Mouse (Mus musculus): Measurements from ENCODE around the gene Nfe2l1.

The Nfe2l1 gene

GRCm38 (mm10) chr11:96776968-96777962 is 52.5 kb downstream of the Nfe2l1 start, which contains the start of gene Snx11:
TSS of gene Snx11 (minus strand) at chr11:96777559.
- DNase-seq (ENCODE audit: low spot score): peak; percentile 100

DNA sequence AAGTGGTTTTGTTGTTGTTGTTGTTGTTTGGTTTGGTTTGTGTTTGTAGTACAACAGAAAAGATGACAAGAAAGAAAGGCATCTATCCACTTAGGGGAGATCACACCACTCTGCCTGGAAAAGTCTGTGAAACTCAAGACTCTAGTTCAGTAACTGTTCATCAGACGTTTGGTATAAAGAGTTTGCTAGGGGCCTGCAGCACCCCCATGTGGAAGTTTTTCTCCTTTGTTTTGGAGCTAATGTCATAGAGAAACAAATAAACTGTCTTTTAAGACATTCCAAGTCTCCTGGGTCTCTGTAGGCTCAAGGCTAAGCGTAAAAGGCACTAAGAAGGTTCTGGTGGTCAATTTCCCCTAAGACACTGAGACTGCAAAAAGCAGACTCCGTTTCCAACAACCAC is 53.7 kb downstream of the Nfe2l1 start:
- no peak for DNase-seq (ENCODE audit: low spot score)

GRCm38 (mm10) chr11:96775665-96776064 is 54.1 kb downstream of the Nfe2l1 start:
- no peak for DNase-seq (ENCODE audit: low spot score)

GRCm38 (mm10) chr11:96775063-96775462 is 54.7 kb downstream of the Nfe2l1 start:
- DNase-seq (ENCODE audit: low spot score): no peak

- DNase-seq (ENCODE audit: low spot score): no peak
Observed at GRCm38 (mm10) chr11:96774536-96774935, 55.2 kb downstream of the Nfe2l1 start.

GRCm38 (mm10) chr11:96772413-96772812 is 57.4 kb downstream of the Nfe2l1 start:
- DNase-seq (ENCODE audit: low spot score): no peak

DNA sequence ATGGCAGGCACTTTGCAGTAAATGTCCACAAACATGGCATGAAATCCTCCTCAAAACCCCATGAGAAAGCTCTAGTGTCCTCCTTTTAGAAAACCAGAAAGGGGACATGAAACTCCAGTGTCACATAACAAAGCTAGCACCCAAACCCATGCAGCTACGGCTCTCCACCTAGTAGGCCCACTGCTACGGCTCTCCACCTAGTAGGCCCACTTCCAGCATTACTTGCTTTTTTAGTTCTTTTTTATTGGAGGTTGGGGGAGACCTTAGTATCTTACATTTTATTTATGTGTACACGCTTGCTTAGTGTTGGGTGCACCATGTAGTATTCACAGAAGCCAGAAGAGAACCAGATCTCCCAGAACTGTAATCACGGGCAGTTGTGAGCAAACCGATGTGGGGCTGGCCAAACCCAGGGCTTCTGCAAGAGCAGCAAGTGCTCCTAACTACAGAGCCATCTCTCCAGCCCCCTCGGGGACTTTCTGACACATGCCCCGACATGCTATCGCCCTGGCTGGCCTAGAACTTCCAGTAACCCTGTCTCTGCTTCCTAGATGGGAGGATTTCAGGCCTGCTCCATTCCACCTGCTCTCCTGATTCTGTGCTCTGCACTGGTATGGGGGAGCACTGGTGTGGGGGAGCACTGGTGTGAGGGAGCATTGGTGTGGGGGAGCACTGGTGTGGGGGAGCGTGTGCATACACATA is 58.3 kb downstream of the Nfe2l1 start:
- DNase-seq (ENCODE audit: low spot score): no peak

GRCm38 (mm10) chr11:96768240-96768639 is 61.5 kb downstream of the Nfe2l1 start:
- DNase-seq (ENCODE audit: low spot score): no peak

Data from urinary bladder, postnatal 14 days (tissue).